Mouse (Mus musculus) adrenal gland, adult 18-20 months (tissue): ENCODE measurements at regions not wholly inside any gene's neighbourhood (a gene's known extent, or its start where the extent isn't known, plus 50 kb on each side); places are given as distances from the start of the nearest gene placed in this dataset.

Experiments used
- DNase-seq, 2 experiments: peaks; one replicate each; pipeline ENCODE4 v3.0.0; 2021 to 2022; ENCODE audit warnings: low spot score in 2 of 2

- DNase-seq: no peak
These were observed 61.7 kb upstream of the Hrasls start for GRCm38 (mm10) chr16:29147766-29148165.

- no peak for DNase-seq
These were observed 90.3 kb upstream of the Hrasls start for GRCm38 (mm10) chr16:29119217-29119616.

GRCm38 (mm10) chr16:29096791-29097190 is 112.7 kb upstream of the Hrasls start:
- DNase-seq: no peak

GRCm38 (mm10) chr16:29065961-29066360 is 136.5 kb upstream of the Mb21d2 start:
- no peak for DNase-seq

- DNase-seq: peak in 1 of 2 experiments; percentile 10
These were observed 135.8 kb upstream of the Mb21d2 start for GRCm38 (mm10) chr16:29065097-29065785.

GRCm38 (mm10) chr16:29063377-29063776 is 133.9 kb upstream of the Mb21d2 start:
- no peak for DNase-seq

GRCm38 (mm10) chr16:29057076-29057475 is 127.6 kb upstream of the Mb21d2 start:
- no peak for DNase-seq

- DNase-seq: no peak
These were observed 125.0 kb upstream of the Mb21d2 start for GRCm38 (mm10) chr16:29054423-29054822.

- no peak for DNase-seq
These were observed 117.0 kb upstream of the Mb21d2 start for GRCm38 (mm10) chr16:29046453-29046993.

GRCm38 (mm10) chr16:29035523-29035922 is 106.0 kb upstream of the Mb21d2 start:
- no peak for DNase-seq

GRCm38 (mm10) chr16:29034053-29034794 is 104.8 kb upstream of the Mb21d2 start:
- DNase-seq: no peak

- DNase-seq: no peak
These were observed 103.9 kb upstream of the Mb21d2 start for GRCm38 (mm10) chr16:29033357-29033756.

- peak in 1 of 2 experiments; percentile 7 for DNase-seq
These were observed 98.4 kb upstream of the Mb21d2 start for GRCm38 (mm10) chr16:29027856-29028255.

- DNase-seq: peak; percentile 10 to 20
These were observed 71.8 kb upstream of the Mb21d2 start for GRCm38 (mm10) chr16:29001249-29001648.

- no peak for DNase-seq
These were observed 70.2 kb upstream of the Mb21d2 start for GRCm38 (mm10) chr16:28999641-29000040.

GRCm38 (mm10) chr16:28996629-28997028 is 67.2 kb upstream of the Mb21d2 start:
- no peak for DNase-seq

GRCm38 (mm10) chr16:28990666-28991065 is 61.2 kb upstream of the Mb21d2 start:
- no peak for DNase-seq

GRCm38 (mm10) chr16:28984931-28985330 is 55.5 kb upstream of the Mb21d2 start:
- no peak for DNase-seq

- DNase-seq: no peak
These were observed 53.4 kb upstream of the Mb21d2 start for GRCm38 (mm10) chr16:28982901-28983300.
